Mouse (Mus musculus) hematopoietic stem cell, adult 5-6 weeks (primary cell): ENCODE data around the gene Rmdn3. TPM values are rescaled to one million over a fixed set of nuclear protein-coding genes. Genes with fewer than 3 reads are reported as not detected.

ENCODE experiments used
- ATAC-seq, 2 experiments: fragments of 125-278 bp in 1 of 2; replicated peaks in 1 of 2; 2 replicates each; pipeline ENCODE4 v1.8.0; 2016 to 2017; ENCODE audit warnings: inconsistent platforms in 2 of 2, mild to moderate bottlenecking in 2 of 2, moderate number of reproducible peaks in 2 of 2, low read depth in 1 of 2, moderate TSS enrichment in 1 of 2; ENCODE audit not compliant: low FRiP score in 2 of 2, poor library complexity in 2 of 2, severe bottlenecking in 2 of 2, insufficient read depth in 1 of 2, low TSS enrichment in 1 of 2
- total RNA-seq: library from RNA; stranded (forward); fragments of 172-1452, 232-1000 nt; gene quantifications from 2 replicates; pipeline ENCODE4 v1.2.3, GENCODE M21; 2017

Gene Rmdn3
- 35.9 and 38.9 TPM in 2 replicates for total RNA-seq

DNA sequence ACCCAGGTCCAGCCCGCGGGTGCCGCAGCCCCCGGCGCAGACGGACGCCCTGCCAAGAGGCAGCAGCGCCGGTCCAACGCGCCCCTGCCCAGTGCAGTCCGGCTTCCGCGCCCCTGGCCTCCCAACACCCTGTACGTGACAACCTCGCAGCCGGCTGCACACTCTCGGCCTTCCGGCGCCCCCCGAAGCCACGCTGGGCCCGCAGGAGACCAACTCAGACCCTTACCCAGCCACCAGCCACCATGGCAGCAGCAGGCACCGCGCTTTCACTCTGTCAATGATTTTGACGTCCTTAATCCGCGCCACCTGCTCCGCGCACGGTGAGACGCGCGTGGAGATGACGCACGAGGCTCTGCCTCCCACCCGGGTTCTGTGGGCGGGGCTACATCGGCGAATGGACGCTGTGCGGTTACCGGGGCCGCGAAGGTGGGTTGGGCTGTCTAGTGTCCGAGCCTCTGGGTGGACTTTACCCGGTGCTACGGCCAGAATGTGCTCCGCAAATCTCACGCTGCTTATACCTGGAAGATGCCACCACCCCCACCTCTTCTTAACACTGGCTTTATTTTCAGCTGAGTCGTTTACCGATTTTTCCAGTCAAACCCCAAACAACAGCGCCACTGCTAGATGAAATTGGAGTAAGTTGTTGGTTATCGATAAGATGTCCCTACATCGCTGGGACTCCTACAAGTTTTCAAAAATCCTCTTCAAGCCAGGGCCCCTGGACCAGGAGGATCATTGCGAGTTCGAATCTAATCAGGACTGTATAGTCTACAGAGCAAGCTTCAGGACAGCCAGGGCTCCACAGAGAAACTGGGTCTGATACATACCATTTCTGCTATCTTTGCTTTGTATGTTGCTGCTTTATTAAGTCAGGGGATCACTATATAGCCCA lies at the start of gene Rmdn3:
Gene Rmdn3, minus strand, starts transcription at position 354 of the 892 bp plus-strand sequence.
- peak; percentile 90 to 91 for ATAC-seq

GRCm38 (mm10) chr2:119203871-119204460 lies 47.1 kb upstream of the Rmdn3 start:
- ATAC-seq, result no peak

- no peak for ATAC-seq
These were observed 46.1 kb upstream of the Rmdn3 start for GRCm38 (mm10) chr2:119202914-119203453.

- ATAC-seq, result no peak
These were observed 42.1 kb upstream of the Rmdn3 start for GRCm38 (mm10) chr2:119198934-119199333.

DNA sequence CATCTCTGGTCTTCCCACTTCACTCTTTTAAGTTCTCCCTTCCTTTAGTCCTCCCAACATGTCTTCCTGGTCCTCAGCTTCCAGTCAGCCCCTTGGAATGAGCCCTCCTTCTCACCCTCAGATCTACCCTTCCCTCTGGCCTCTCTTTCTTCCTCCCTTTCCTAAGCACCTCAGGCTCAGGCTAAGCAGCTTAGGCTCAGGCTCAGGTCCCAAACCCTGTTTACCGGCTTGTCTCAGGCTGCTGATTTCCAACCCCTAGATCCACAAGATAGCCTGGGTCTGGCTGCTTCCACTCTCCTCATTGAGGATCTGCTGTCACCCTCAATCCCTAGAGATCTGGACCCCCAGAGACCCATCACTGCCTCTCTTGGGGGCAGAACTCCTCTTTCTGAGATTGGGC lies 41.2 kb upstream of the Rmdn3 start:
- no peak for ATAC-seq

- ATAC-seq, result no peak
These were observed 40.7 kb upstream of the Rmdn3 start for GRCm38 (mm10) chr2:119197493-119197892.

DNA sequence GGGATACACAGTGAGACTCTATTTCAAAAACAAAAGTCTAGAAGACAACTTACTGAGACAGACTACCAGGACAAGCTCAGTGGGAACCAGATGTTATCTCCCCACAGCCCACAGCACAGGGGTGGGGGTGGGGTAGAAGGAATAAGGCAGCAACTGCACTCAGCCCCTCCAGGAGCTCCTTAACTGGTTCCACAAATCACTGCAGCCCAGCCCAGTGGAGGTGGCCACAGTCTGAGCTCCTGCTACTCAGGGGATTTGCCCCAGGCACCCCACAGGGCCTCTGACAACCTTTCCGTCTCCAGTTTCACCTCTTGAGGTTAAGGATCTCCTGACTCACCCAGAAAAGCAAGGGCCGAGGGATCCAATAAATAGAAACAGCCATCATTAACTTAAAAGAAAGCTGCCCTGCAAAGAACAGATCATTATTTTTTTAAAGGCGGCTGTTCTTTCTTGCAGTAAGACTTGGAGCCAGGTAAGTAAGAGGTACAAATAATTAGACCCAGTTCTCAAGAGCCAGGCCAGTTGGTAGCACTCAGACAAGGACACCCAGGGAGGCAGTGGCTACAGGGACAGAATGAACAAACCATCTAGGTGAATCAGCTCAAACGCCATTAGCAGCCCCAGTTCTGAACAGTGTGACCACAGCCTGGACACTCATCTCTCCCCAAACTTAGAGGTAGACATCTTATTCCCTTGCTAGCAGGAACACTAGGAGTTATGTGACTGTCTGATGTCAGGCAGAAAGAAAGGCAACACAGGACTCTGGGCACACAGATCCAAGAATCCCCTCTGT lies 39.7 kb upstream of the Rmdn3 start:
- ATAC-seq, result no peak

- ATAC-seq, result no peak
These were observed 37.3 kb upstream of the Rmdn3 start for GRCm38 (mm10) chr2:119194140-119194539.

DNA sequence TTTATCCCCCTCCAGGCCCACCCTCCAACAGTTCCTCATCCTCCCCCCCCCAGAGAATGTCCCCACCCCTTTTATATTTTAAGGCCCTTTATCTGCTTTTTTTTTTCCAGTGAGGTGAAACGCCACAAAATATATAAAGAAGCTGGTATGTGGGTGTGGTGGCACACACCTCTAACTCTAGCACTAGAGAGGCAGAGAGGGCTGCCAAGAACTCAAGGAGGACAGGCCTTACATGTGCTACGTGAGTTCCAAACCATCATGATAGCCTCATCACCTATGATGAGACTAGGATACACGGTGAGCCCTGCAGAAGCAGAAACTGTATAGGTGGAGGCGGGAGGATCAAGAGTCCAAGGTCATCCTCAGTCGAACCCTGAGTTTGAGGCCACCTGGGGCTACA lies 34.1 kb upstream of the Rmdn3 start:
- no peak for ATAC-seq

DNA sequence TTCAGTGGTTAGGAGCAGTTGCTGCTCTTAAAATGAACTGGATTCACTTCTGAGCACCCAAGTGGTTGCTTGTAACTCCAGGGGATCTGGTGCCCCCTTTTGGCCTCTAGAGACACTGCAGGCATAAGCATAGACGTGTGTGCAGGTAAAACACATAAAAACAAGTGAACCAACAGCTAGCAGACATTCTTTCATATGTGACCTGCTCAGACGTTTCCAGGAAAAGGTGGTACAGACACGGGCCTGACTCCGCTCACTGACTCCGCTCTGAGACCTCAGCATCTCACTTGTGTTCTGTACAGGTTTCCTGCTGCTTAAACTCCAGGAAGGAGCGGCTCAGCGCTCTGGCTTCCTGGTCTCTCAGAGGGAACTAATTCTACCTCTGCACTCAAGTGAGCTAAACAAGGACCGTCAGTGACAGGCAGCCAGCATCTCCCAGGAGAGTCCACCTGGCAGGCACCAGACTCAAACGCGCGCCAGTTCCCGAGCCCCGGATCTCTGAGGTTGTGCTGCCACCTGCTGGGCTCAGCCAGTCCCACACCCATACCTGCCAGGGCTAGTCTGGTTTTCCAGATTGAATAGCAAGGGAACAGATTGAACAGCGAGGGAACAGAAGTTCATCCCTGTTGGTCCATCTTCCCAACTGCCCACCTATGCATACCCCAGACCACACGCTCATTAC lies 32.3 kb upstream of the Rmdn3 start:
- peak; percentile 86 to 98 for ATAC-seq

DNA sequence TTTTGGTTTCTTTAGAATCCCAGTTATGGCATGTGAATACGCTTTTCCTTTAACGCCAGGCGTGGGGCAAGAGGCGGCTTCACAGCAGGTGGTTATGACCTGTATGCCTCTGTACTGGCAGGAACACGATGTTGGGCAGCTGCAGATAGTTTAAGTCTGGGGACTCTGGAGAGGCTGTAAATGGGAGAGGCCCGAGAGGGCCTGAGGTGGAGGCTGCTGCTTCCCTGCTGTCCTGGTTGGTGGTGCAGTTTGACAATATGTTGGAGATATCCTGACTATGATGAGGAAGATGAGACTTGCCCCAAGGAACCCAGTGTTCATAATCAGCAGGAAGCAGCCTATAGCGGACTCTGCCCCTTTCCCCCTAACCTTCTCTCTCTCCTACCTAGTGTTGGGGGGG lies 26.1 kb upstream of the Rmdn3 start:
- no peak for ATAC-seq

- no peak for ATAC-seq
These were observed 20.6 kb upstream of the Rmdn3 start for GRCm38 (mm10) chr2:119177384-119177939.

GRCm38 (mm10) chr2:119176761-119177160 lies 19.9 kb upstream of the Rmdn3 start:
- no peak for ATAC-seq

DNA sequence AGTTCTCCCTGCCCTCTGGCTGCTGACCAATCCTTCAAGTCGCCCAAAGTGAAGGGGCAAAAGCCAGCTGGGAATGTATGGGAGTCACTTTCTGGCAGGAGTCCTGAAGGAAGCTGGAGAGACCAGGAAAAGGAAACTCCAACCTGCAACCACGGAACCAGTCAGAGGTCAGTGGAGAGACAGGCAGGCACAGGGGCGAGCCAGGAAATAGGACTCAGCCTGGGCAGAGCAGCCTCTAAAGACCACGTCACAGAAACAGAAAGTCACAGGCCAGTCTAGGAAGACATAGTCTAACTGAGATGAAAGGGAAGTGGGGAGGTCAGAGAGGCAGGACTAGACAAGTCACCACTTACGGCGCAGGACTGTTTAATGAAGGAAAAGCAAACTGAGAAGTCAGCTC lies 18.8 kb upstream of the Rmdn3 start:
- no peak for ATAC-seq

- no peak for ATAC-seq
These were observed 18.0 kb upstream of the Rmdn3 start for GRCm38 (mm10) chr2:119174866-119175265.

DNA sequence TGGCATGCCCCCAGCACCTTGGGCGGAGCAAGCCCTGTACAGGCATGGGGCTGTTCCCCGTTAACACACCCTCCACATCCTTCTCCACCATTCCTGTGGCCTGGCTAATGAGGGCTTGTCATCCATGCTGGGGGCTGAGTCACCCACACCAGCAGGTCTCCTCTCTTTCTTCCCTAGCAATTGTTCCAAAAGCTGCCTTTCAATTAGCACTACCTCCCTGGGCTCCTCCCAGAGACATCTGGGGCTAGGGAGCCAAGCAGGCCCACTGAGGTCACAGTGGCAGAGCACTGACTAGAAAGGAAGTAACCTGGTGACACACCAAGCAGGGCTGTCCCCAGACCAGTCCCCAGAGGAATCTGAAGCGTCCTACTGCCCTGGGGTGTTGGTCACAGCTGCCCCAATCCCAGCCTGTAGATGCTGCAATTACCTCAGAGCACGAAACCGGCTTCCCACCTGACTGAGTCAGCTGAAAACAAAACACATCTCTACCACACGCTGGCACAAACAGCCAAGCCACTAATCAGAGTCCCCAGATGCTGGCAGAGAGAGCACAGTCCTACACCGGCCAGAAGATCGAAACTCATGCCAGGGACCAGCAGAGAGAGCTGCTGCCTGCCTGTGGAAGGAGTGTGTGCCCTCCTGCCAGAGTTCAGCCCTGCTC lies 17.3 kb upstream of the Rmdn3 start, which contains the start of gene Gm14137:
Gene Gm14137, plus strand, starts transcription at position 519 of the 661 bp plus-strand sequence.
- no peak for ATAC-seq
